Comparison of ENCODE assay signal across 8 mouse cellular contexts in the genomic region with DNA sequence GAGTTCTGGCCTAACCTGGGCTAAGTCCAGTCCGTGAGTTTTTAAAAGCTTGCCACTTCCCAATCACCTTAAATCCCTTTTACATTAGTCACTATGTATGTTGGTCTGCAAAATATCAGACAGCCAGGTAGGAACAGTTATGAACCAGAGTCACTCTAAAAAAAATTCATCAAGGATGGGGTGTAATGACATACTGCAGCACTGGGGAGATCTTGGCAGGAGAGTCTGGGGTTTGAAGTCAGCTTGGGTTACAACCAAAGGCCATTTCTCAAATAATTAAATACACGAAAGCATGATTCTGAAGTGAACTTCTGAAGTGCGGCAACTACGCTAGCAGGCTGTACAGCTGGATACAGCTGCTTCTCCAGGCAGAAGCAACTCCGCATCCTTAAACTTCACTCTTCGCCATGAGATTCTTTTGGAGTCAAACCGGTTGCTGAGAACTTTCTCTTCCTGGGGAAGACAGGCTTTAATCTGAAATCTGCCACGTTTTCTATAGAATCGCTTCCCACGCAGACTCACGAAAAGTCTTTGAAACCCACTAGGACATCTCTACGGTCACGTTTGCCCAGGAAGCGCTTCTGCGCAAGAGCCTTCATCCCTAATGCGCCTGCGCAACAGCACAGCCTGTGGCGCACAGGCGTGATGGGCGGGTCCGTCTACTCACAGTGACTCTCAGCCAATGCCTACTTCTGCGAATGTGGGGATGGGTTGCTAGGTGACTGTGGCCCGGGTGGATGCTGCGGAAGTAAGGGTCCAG. TPM values are rescaled to one million over a fixed set of nuclear protein-coding genes. Genes with fewer than 3 reads are reported as not detected.
DNase-seq lines count a peak whose midpoint lies in the region; ATAC-seq and TF ChIP-seq lines count a peak whose summit lies in the region.

No protein-coding gene starts in this region.

- H3K27me3 ChIP-seq in cerebellum, adult 2 months (ENCODE audit: control insufficient read depth, insufficient read depth, low read length), result no peaks in the 10 kb centered on the region
- no peaks in the 10 kb centered on the region; the same call in 1 of the 2 replicates for H3K27me3 ChIP-seq in forebrain, postnatal 0 days (ENCODE audit: insufficient read depth, low read length)
- H3K27me3 ChIP-seq in lung, embryonic 14.5 days (ENCODE audit: insufficient read depth, low read length), result no peaks in the 10 kb centered on the region

- peak overlapping the region; percentile 69 for H3K4me2 ChIP-seq in forebrain, postnatal 0 days (ENCODE audit: low read depth)
- H3K4me2 ChIP-seq in lung, embryonic 14.5 days, result peak overlapping the region; percentile 66

- H3K36me3 ChIP-seq in forebrain, postnatal 0 days (ENCODE audit: insufficient read depth), result no peaks in the 10 kb centered on the region
- no peaks in the 10 kb centered on the region for H3K36me3 ChIP-seq in lung, embryonic 14.5 days (ENCODE audit: insufficient read depth)

- peak; percentile 95 for DNase-seq in MEL-GATA-1-ER (ENCODE audit: extremely low read depth, low read depth)
- DNase-seq in cerebellum, adult 2 months, result peak; percentile 89 to 93
- peak; percentile 95 for DNase-seq in forebrain, postnatal 0 days
- peak; percentile 88 for DNase-seq in heart, postnatal 4 days
- peak; percentile 93 to 95 for DNase-seq in layer of hippocampus, adult 8-10 months (ENCODE audit: low spot score in 2 of 2)
- peak; percentile 97 for DNase-seq in lung, embryonic 14.5 days
- peak; percentile 90 for DNase-seq in testis, postnatal 14 days (ENCODE audit: low spot score)

- peak overlapping the region; percentile 89 for H3K4me3 ChIP-seq in cerebellum, adult 2 months (replicated peaks; ENCODE audit: insufficient read depth, low read depth, low read length)
- H3K4me3 ChIP-seq in forebrain, postnatal 0 days (ENCODE audit: low read depth, low read length), result peak overlapping the region; percentile 39
- peak overlapping the region; percentile 36 for H3K4me3 ChIP-seq in lung, embryonic 14.5 days (ENCODE audit: low read depth, low read length)

- H3K9me3 ChIP-seq in forebrain, postnatal 0 days (ENCODE audit: low read length), result no peaks in the 10 kb centered on the region
- H3K9me3 ChIP-seq in lung, embryonic 14.5 days (ENCODE audit: low read depth, low read length), result no peaks in the 10 kb centered on the region

- TF ChIP-seq CTCF in cerebellum, adult 2 months (IDR thresholded peaks at IDR 0.05; ENCODE audit: borderline replicate concordance, insufficient read depth, low read depth, low read length), result no peak
- TF ChIP-seq CTCF in forebrain, postnatal 0 days (IDR thresholded peaks at IDR 0.05; ENCODE audit: low read depth), result no peak
- TF ChIP-seq CTCF in lung, embryonic 14.5 days (IDR thresholded peaks at IDR 0.05; ENCODE audit: low read depth), result no peak

- H3K4me1 ChIP-seq in cerebellum, adult 2 months (ENCODE audit: control insufficient read depth, insufficient read depth, low read length), result no peaks in the 10 kb centered on the region; the same call in 1 of the 2 replicates
- no peaks in the 10 kb centered on the region for H3K4me1 ChIP-seq in forebrain, postnatal 0 days (ENCODE audit: insufficient read depth)
- H3K4me1 ChIP-seq in lung, embryonic 14.5 days (ENCODE audit: insufficient read depth), result no peaks in the 10 kb centered on the region

- H3K9ac ChIP-seq in forebrain, postnatal 0 days, result peak overlapping the region; percentile 51
- H3K9ac ChIP-seq in lung, embryonic 14.5 days, result peak overlapping the region; percentile 41

- TF ChIP-seq POLR2A in cerebellum, adult 2 months (IDR thresholded peaks at IDR 0.05; ENCODE audit: borderline replicate concordance, insufficient read depth, low read length), result peak; percentile 82

- ATAC-seq in forebrain, postnatal 0 days, result peak; percentile 100
- peak; percentile 99 for ATAC-seq in lung, embryonic 14.5 days (ENCODE audit: insufficient read depth)
- peak; percentile 97 for ATAC-seq in neutrophil, adult 5-6 weeks (ENCODE audit: extremely low read depth, insufficient number of reproducible peaks, low FRiP score, poor library complexity, severe bottlenecking)

- 6% methylated on average over 24 of the region's 24 CpGs for WGBS in cerebellum, adult 2 months
- 8% methylated on average over 24 of the region's 24 CpGs for WGBS in forebrain, postnatal 0 days
- WGBS in lung, embryonic 14.5 days, result 5% methylated on average over 24 of the region's 24 CpGs

- 0 out of 2 replicates have a peak overlapping the region, but pooled peaks have one; percentile 10 for H3K27ac ChIP-seq in cerebellum, adult 2 months (ENCODE audit: insufficient read depth, low read length)
- no peak overlapping the region for H3K27ac ChIP-seq in forebrain, postnatal 0 days (ENCODE audit: low read depth, low read length)
- H3K27ac ChIP-seq in lung, embryonic 14.5 days (ENCODE audit: low read depth), result peak overlapping the region; percentile 79

RNA-seq across cellular contexts. Expression of gene Ddi2, which starts 11.4 kb away (rescaled TPM):
- 20.4 and 21.1 TPM in 2 replicates for polyA plus RNA-seq in cerebellum, adult 2 months (2012; rRNA removed)
- 17.2 and 20.7 TPM in 2 replicates for total RNA-seq in forebrain, postnatal 0 days (2014; rRNA removed)
- polyA plus RNA-seq in forebrain, postnatal 0 days (2015; fragmentation: Nextera tagmentation; extraction: Ambion mirVana), result 8.2 and 11.1 TPM in 2 replicates
- total RNA-seq in heart, postnatal 4 days (2021), result 10 to 100 TPM; 34.9 to 36.8 TPM
- 10 to 100 TPM; 43.0 to 50.3 (median 46.2) TPM for total RNA-seq in layer of hippocampus, adult 8-10 months (2022)
- 19.8 and 21.5 TPM in 2 replicates for polyA plus RNA-seq in lung, embryonic 14.5 days (2014; fragmentation: Nextera tagmentation; extraction: Ambion mirVana)
- total RNA-seq in neutrophil, adult 5-6 weeks (2017), result 29.2 and 31.1 TPM in 2 replicates

RNA-seq across cellular contexts. Expression of gene Agmat, which starts 11.8 kb away (rescaled TPM):
- 1.5 and 2.7 TPM in 2 replicates for polyA plus RNA-seq in cerebellum, adult 2 months (2012; rRNA removed)
- total RNA-seq in forebrain, postnatal 0 days (2014; rRNA removed), result not detected in 2 replicates
- not detected in 2 replicates for polyA plus RNA-seq in forebrain, postnatal 0 days (2015; fragmentation: Nextera tagmentation; extraction: Ambion mirVana)
- total RNA-seq in heart, postnatal 4 days (2021), result under 1 TPM; 0.43 to 0.57 TPM
- total RNA-seq in layer of hippocampus, adult 8-10 months (2022), result not detected
- not detected in 2 replicates for polyA plus RNA-seq in lung, embryonic 14.5 days (2014; fragmentation: Nextera tagmentation; extraction: Ambion mirVana)
- not detected in 2 replicates for total RNA-seq in neutrophil, adult 5-6 weeks (2017)

RNA-seq across cellular contexts. Expression of gene Rsc1a1, which starts 49.2 kb away (rescaled TPM):
- polyA plus RNA-seq in cerebellum, adult 2 months (2012; rRNA removed), result 7.4 and 8.1 TPM in 2 replicates
- 3.1 and 4.8 TPM in 2 replicates for total RNA-seq in forebrain, postnatal 0 days (2014; rRNA removed)
- polyA plus RNA-seq in forebrain, postnatal 0 days (2015; fragmentation: Nextera tagmentation; extraction: Ambion mirVana), result 0.36 and 0.53 TPM in 2 replicates
- 1 to 10 TPM; 1.6 to 4.0 TPM for total RNA-seq in heart, postnatal 4 days (2021)
- under 1 TPM in 2 of 4 experiments, not detected in 2; 0.43 to 0.47 TPM for total RNA-seq in layer of hippocampus, adult 8-10 months (2022)
- polyA plus RNA-seq in lung, embryonic 14.5 days (2014; fragmentation: Nextera tagmentation; extraction: Ambion mirVana), result 0.38 and 3.2 TPM in 2 replicates
- total RNA-seq in neutrophil, adult 5-6 weeks (2017), result 6.5 TPM in 1 of 2 replicates, not detected in the other

RNA-seq across cellular contexts. Expression of gene Dnajc16, which starts 56.1 kb away (rescaled TPM):
- polyA plus RNA-seq in cerebellum, adult 2 months (2012; rRNA removed), result 27.3 and 28.1 TPM in 2 replicates
- total RNA-seq in forebrain, postnatal 0 days (2014; rRNA removed), result 14.3 and 19.2 TPM in 2 replicates
- polyA plus RNA-seq in forebrain, postnatal 0 days (2015; fragmentation: Nextera tagmentation; extraction: Ambion mirVana), result 4.8 and 6.5 TPM in 2 replicates
- 10 to 100 TPM; 16.6 to 16.8 TPM for total RNA-seq in heart, postnatal 4 days (2021)
- total RNA-seq in layer of hippocampus, adult 8-10 months (2022), result 10 to 100 TPM; 42.0 to 51.0 (median 44.1) TPM
- 3.5 and 4.2 TPM in 2 replicates for polyA plus RNA-seq in lung, embryonic 14.5 days (2014; fragmentation: Nextera tagmentation; extraction: Ambion mirVana)
- total RNA-seq in neutrophil, adult 5-6 weeks (2017), result 7.0 and 9.8 TPM in 2 replicates

RNA-seq across cellular contexts. Expression of gene Casp9, which starts 58.8 kb away (rescaled TPM):
- 20.0 and 21.8 TPM in 2 replicates for polyA plus RNA-seq in cerebellum, adult 2 months (2012; rRNA removed)
- 13.2 and 17.7 TPM in 2 replicates for total RNA-seq in forebrain, postnatal 0 days (2014; rRNA removed)
- polyA plus RNA-seq in forebrain, postnatal 0 days (2015; fragmentation: Nextera tagmentation; extraction: Ambion mirVana), result 10.6 and 14.7 TPM in 2 replicates
- total RNA-seq in heart, postnatal 4 days (2021), result 10 to 100 TPM; 13.5 to 13.8 TPM
- total RNA-seq in layer of hippocampus, adult 8-10 months (2022), result 10 to 100 TPM; 22.6 to 26.0 (median 25.6) TPM
- polyA plus RNA-seq in lung, embryonic 14.5 days (2014; fragmentation: Nextera tagmentation; extraction: Ambion mirVana), result 21.5 and 22.3 TPM in 2 replicates
- total RNA-seq in neutrophil, adult 5-6 weeks (2017), result 31.2 and 34.0 TPM in 2 replicates

Comparison
In these comparisons a context has a peak if more than half of its experiments do, and no peak if none do; other contexts are left out.
1. H3K4me3 ChIP-seq: peak in every context shown above with its lines; median percentile 89 in cerebellum, adult 2 months; 39 in forebrain, postnatal 0 days; 36 in lung, embryonic 14.5 days.